Mouse (Mus musculus) brain, embryonic 14.5 days (tissue): Measurements from ENCODE around the gene Dnajc5g. TPM values are rescaled to one million over a fixed set of nuclear protein-coding genes. Genes with fewer than 3 reads are reported as not detected.
A peak's percentile ranks its signal among the peaks of the same experiment; 100 is the strongest.

Experiments
- DNase-seq: peaks from one replicate; pipeline ENCODE4 v3.0.0-alpha.2; 2011; ENCODE audit warnings: low read depth
- CTCF ChIP-seq: fragments of 200-500 bp; IDR thresholded peaks from 2 replicates; pipeline ENCODE4 v1.5.1; 2012; ENCODE audit warnings: inconsistent platforms, mild to moderate bottlenecking, moderate library complexity, borderline replicate concordance; ENCODE audit not compliant: insufficient read depth, insufficient read length; ENCODE audit errors: extremely low read depth
- POLR2A ChIP-seq: fragments of 200-500 bp; IDR thresholded peaks from 2 replicates; pipeline ENCODE4 v1.6.1; 2012; ENCODE audit warnings: mild to moderate bottlenecking, inconsistent platforms, borderline replicate concordance; ENCODE audit not compliant: poor library complexity, insufficient read depth, insufficient read length, severe bottlenecking; ENCODE audit errors: extremely low read depth
- polyA plus RNA-seq: library from polyadenylated mRNA; depleted of rRNA; stranded (reverse); fragments of >200 nt; gene quantifications from 2 replicates; pipeline ENCODE4 v1.2.3, GENCODE M21; 2012; rRNA removed

Gene Dnajc5g
- polyA plus RNA-seq, result not detected in 2 replicates

DNA sequence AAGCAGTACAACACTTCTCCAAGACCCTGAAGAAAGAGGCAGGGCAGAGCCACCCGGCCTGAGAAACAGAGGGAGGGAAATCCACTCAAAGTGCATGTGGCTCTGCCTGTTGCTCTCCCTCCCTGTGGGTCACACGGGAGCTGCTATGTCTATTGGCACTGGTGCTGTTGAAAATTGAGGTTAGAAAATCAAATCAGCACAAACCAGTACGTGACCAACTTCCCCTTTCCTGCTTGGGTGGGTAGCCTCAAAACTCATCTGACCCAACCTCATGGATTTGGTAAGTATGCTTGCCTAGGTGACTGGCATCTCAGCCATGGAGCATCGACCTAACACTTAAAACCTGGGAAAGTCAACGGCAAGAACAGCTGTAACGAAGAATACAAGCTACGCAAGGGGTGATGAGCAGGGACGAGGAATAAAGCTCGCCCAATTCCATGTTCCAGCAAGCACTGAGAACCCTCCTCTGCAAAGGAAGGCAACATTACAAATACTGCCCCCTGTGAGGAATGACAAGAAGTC, at the start of gene Dnajc5g:
Gene Dnajc5g (plus strand): TSS at position 472 of the 522 bp plus-strand sequence.
- DNase-seq, result no peak
- TF ChIP-seq POLR2A, result no peak
- no peak for TF ChIP-seq CTCF

DNA sequence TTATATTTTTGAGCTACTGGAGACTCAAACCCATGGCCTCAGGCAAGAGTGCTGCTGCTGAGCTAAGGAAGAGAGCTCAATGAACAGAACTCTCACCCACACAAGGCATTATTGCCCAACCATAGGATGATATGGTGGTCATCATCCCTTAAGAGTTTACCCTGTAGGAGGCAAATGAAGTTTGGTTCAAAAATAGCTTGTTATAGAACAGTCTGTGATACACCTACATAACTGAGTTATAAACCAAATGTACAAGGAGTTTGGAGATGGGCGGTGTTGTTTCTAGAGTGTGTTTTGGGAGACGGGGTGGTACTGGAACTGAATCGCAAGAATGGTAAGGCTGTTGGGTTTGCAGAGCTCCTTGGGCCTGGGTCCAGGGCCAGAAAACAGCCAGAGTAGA, 36.3 kb upstream of the Dnajc5g start:
- TF ChIP-seq POLR2A (no peak), CTCF (no peak)
- no peak for DNase-seq

DNA sequence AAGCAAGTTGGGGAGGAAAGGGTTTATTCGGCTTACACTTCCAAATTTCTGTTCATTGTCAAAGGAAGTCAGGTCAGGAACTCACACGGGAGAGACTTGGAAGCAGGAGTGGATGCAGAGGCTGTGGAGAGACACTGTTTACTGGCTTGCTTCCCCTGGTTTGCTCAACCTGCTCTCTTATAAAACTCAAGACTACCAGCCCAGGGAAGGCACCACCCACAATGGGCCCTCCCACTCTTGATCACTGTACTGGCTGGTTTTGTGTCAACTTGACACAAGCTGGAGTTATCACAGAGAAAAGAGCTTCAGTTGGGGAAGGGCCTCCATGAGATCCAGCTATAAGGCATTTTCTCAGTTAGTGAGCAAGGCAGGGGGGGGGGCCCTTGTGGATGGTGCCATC, 35.0 kb upstream of the Dnajc5g start:
- TF ChIP-seq CTCF (no peak), POLR2A (no peak)
- no peak for DNase-seq

DNA sequence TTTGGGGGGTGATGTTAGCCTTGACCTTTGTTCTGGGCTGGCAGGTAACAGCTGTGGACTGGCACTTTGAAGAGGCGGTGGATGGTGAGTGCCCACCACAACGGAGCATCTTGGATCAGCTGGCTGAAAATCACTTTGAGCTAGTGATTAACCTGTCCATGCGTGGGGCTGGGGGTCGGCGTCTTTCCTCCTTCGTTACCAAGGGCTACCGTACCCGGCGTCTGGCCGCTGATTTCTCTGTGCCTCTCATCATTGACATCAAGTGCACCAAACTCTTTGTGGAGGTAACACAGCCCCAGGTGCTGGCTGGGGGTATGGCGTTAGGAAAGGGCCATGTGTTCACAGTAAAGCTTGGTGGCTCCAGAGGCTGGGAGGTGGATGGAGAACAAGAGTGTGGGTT, 34.3 kb upstream of the Dnajc5g start:
- DNase-seq, result no peak
- TF ChIP-seq POLR2A (no peak), CTCF (no peak)

DNA sequence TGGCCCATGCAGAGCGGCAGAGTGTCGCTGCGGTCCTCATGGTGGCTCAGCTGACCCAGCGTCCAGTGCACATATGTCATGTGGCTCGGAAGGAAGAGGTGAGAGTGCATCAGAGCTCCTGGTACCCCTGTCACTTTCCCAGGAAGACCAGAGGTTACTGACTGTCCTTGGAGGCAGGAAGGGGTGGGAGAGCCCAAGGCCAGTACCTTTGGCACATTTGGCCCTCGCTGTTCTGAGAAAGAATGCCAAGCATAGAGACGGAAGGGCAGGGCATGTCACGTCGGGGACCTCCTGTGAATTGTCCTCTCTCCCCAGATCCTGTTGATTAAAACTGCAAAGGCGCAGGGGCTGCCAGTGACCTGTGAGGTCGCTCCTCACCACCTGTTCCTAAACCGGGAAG, 32.9 kb upstream of the Dnajc5g start:
- DNase-seq, result no peak
- no peak for TF ChIP-seq CTCF
- TF ChIP-seq POLR2A, result no peak

DNA sequence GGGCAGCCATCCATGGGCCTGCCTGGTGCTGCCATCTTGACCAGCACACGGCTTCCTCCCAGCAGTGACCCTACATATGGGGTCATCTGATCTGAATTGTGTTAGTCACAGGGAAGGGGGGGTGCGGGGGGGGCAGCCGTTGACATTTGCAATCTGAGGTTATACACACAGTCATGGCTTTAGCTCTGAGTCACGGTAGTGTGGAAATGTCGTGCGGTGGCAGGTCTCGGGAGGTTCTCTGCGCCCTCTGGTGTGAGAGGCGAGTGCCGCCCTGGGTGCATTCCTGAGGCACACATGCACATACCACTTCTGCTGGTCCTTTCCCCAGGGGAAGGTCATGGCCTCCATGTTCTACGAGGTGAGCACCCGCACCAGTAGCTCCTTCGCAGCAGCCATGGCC, 29.7 kb upstream of the Dnajc5g start:
- TF ChIP-seq POLR2A (no peak), CTCF (no peak)
- no peak for DNase-seq

DNA sequence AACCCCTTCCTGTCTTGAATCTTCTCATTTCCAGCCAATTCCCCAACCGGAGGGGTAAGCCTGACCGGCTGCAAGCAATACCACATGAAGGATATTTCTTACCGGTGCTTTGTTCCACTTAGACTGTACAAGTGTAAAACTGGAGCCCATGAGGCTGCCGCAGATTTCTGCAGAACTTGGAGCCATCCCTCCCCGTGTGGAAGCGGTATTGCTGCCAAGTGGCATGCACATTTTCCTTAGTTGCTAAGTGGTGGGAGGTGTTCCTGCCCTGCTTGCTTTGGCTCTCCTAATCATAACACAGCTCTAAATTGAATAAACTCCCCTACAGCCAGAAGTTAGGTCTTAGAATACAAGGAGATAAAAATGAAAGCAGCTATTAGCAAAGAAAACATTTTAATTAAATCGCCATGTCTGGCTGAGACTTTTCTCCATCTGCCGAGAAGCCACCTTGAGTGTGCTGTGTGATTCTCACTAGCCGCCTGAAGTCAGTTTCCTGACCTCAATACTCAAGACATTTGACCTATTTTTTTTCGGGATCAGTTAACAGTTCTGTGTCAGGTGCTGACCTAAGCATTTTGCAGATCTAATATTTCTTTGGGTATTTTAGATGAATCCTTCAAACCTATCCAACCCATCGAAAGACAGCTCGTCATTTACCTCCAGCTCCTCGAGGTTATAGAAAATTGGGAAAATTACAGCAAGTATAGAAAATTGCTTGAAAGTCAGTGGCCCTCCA, 25.9 kb upstream of the Dnajc5g start:
- TF ChIP-seq POLR2A (no peak), CTCF (no peak)

DNA sequence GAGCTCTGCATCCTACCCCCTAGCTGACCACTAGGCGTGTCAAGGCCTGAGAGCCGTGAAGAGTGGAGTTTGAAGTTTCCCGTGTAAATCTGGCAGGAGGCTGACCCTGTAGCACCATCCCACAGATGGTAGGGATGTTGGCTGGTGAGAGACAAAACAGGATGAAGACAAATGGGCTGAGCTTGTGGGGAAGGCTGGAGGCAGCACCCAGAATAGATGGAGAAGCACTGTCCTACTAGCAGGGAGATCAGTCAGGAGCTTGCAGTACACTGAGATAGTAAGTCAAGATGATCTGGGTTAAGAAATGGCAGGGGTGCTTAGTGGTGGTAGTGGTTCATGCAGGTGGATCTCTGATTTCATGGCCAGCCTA, 25.3 kb upstream of the Dnajc5g start:
- DNase-seq, result no peak
- TF ChIP-seq CTCF (no peak), POLR2A (no peak)

More for the DNA sequence above, 25.9 kb upstream of the Dnajc5g start:
- peak; percentile 39 for DNase-seq

DNA sequence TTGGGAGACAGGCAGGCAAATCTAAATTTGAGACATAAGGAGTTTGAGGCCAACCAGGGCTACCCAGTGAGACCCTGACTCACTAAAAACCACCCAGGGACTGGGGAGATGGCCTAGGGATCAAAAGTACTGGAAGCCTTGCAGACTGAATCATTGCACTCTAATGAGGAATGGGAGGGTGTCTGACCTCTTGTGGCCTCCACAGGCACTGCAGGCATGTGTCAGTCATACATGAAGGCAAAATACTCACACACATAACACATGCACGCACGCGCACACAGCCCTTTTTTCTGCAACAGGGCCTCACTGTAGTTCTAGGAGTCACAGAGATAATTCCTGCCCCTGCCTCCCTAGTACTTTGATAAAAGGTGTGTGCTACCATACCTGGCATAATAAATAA, 24.7 kb upstream of the Dnajc5g start:
- TF ChIP-seq CTCF (peak; percentile 68; the same call in 1 of the 2 replicates), POLR2A (no peak)
- DNase-seq, result peak; percentile 39

DNA sequence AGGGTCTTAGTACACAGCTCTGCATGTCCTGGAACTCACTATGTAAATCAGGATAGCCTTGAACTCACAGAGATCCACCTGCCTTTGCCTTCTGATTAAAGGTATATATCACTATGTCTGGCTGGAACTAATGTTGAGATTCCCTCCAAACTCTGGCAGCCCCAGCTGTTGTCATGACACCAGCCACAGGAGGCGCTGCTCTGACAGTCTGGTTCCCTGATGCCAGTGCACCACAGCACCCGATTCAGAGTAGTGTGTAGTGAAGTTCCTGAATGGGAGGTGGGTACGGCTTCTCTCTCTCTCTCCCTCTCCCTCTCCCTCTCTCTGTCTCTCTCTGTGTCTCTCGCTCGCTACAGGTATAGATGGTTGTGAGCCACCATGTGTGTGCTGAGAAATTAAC, 23.7 kb upstream of the Dnajc5g start:
- DNase-seq, result peak; percentile 51
- TF ChIP-seq CTCF (peak; percentile 71), POLR2A (no peak)

DNA sequence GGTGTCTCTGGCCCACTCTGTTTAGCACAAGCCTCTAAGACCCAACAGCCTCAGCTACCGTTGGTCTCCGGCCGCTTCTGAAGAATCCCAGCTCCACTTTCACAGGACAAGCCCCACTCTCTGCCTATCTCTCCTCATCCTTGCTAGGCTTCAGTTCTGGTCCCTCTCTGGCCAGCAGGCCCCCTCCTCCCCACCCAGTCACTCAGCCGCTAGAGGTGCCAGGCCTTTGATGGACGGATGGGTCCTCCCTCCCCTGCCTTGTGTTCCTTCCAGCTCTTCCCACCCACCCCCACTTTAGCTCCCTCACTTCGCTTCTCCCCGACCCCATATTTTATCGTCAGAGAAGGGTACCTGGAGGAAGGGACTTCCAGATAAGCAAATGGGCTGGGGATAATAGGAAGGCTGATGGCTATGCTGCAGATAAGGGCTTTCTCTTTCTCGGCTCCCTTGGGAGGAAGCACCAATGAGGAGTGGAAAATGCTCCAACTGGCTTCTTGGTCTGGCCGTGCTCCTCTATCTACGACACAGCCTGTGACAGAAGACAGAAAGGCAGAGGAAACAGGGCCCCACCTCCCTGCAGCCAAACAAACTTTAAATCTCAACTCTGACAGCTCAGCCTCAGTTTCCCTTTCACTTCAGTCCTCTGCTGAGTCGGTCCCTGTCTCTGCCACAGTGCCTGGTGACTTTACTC, 23.0 kb upstream of the Dnajc5g start:
- TF ChIP-seq CTCF, result no peak
- no peak for TF ChIP-seq POLR2A
- DNase-seq, result peak; percentile 24
